Mouse (Mus musculus) megakaryocyte, embryonic 14.5 days (primary cell): Measurements from ENCODE around the gene H2-Ob.

Experiments
- FLI1 ChIP-seq: IDR thresholded peaks from 2 replicates; pipeline ENCODE4 v1.6.1; 2012; ENCODE audit warnings: low read length, inconsistent platforms, mixed read lengths
- GATA1 ChIP-seq: IDR thresholded peaks from 3 replicates; pipeline ENCODE4 v1.6.1; 2012; ENCODE audit warnings: mixed read lengths, low read length, inconsistent platforms, borderline replicate concordance

- no peak for TF ChIP-seq GATA1
- TF ChIP-seq FLI1: no peak
Measured at GRCm38 (mm10) chr17:34280499-34281038, 41.9 kb downstream of the H2-Ob start.
